Mouse (Mus musculus) kidney, postnatal 0 days (tissue): Measurements from ENCODE around the gene Cyp26c1. TPM values are rescaled to one million over a fixed set of nuclear protein-coding genes. Genes with fewer than 3 reads are reported as not detected.
A peak's percentile ranks its signal among the peaks of the same experiment; 100 is the strongest.

Experiments
- ATAC-seq: fragments of 200-750 bp; cut with Nextera tagmentation; replicated peaks from 2 replicates; pipeline ENCODE4 v1.8.0; 2017; ENCODE audit warnings: low read depth, moderate number of reproducible peaks, moderate TSS enrichment, moderate library complexity; ENCODE audit not compliant: low FRiP score
- DNase-seq: peaks from one replicate; pipeline ENCODE4 v3.0.0-alpha.2; 2016; ENCODE audit warnings: low spot score
- H3K27ac ChIP-seq: fragments of 300-500 bp; sonication (generic); 2 replicates; pipeline ENCODE4 v1.5.1; 2014; ENCODE audit warnings: mild to moderate bottlenecking
- H3K27me3 ChIP-seq: fragments of 300-500 bp; sonication (generic); 2 replicates; pipeline ENCODE4 v1.6.1; 2014; ENCODE audit warnings: low read length, mixed read lengths; ENCODE audit not compliant: insufficient read depth
- H3K36me3 ChIP-seq: fragments of 300-500 bp; sonication (generic); 2 replicates; pipeline ENCODE4 v1.6.1; 2014; ENCODE audit warnings: low read length, mixed read lengths; ENCODE audit not compliant: insufficient read depth
- H3K4me1 ChIP-seq: fragments of 300-500 bp; sonication (generic); replicated peaks from 2 replicates; pipeline ENCODE4 v1.6.1; 2014; ENCODE audit warnings: antibody characterized with exemption, low read length, mixed read lengths; ENCODE audit not compliant: insufficient read depth
- H3K4me2 ChIP-seq: fragments of 300-500 bp; sonication (generic); 2 replicates; pipeline ENCODE4 v1.6.1; 2014; ENCODE audit warnings: mild to moderate bottlenecking, low read length, moderate library complexity, mixed read lengths
- H3K4me3 ChIP-seq: fragments of 300-500 bp; sonication (generic); replicated peaks from 2 replicates; pipeline ENCODE4 v1.5.1; 2014; ENCODE audit warnings: low read depth, low read length
- H3K9ac ChIP-seq: fragments of 300-500 bp; sonication (generic); 2 replicates; pipeline ENCODE4 v1.6.1; 2014; ENCODE audit warnings: low read depth, low read length
- H3K9me3 ChIP-seq: fragments of 300-500 bp; sonication (generic); replicated peaks from 2 replicates; pipeline ENCODE4 v1.6.1; 2016; ENCODE audit warnings: low read length, inconsistent platforms, mixed read lengths
- CTCF ChIP-seq: IDR thresholded peaks from 2 replicates; pipeline ENCODE4 v1.5.1; 2016; ENCODE audit warnings: antibody characterized with exemption, low read depth, mild to moderate bottlenecking, moderate library complexity
- WGBS: fragments of 180-500 bp; shearing (Covaris S2); extraction: QIAGEN DNeasy Blood & Tissue Kit; methylation state at CpG from one replicate; pipeline ENCODE4 v1.1.7; 2014; 5-methylcytosine and 5-hydroxymethylcytosine counted together
- polyA plus RNA-seq: library from polyadenylated mRNA; unstranded; fragments of >200 nt; fragmentation: Nextera tagmentation; extraction: Ambion mirVana; gene quantifications from 2 replicates; pipeline ENCODE4 v1.2.1, GENCODE M21; 2015

Gene Cyp26c1
- polyA plus RNA-seq, 1 experiment from 2014 or later = not detected

GRCm38 (mm10) chr19:37667855-37668594 lies 17.4 kb upstream of the Cyp26c1 start:
- H3K36me3 ChIP-seq = no peaks in the 10 kb centered on the region
- WGBS = 65% methylated on average over 13 of the region's 13 CpGs
- no peaks in the 10 kb centered on the region for H3K4me1 ChIP-seq
- TF ChIP-seq CTCF = no peak
- DNase-seq (no peak), ATAC-seq (peak; percentile 49; the same call in 1 of the 2 replicates)
- H3K9ac ChIP-seq = no peak overlapping the region
- H3K27me3 ChIP-seq = no peaks in the 10 kb centered on the region
- no peak overlapping the region for H3K27ac ChIP-seq
- H3K4me3 ChIP-seq = no peak overlapping the region
- no peak overlapping the region for H3K4me2 ChIP-seq
- no peaks in the 10 kb centered on the region for H3K9me3 ChIP-seq

DNA sequence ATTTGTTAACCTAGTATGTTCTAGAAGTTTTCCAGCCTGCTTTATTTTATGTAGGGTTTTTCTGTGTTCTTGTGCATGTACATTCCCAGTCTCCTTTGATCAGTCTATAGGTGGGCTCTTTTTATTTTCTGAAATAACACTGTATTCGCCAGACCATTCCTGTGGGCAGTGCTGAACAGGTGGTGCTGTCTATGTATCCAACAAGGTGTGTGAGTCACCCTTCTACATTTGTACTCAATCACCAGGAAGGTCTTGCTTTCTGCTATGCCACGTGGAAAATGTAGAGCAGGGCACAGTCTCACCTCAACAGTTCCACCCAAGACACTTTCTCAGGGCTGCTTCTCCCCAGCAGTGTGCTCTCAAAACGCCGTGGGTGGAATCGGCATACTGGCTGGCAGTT lies 16.7 kb upstream of the Cyp26c1 start:
- no peaks in the 10 kb centered on the region for H3K9me3 ChIP-seq
- no peak for TF ChIP-seq CTCF
- H3K4me3 ChIP-seq = no peak overlapping the region
- no peaks in the 10 kb centered on the region for H3K27me3 ChIP-seq
- H3K4me2 ChIP-seq = no peak overlapping the region
- no peak for DNase-seq
- H3K4me1 ChIP-seq = no peaks in the 10 kb centered on the region
- ATAC-seq = no peak
- 84% methylated on average over 5 of the region's 5 CpGs for WGBS
- no peaks in the 10 kb centered on the region for H3K36me3 ChIP-seq
- H3K27ac ChIP-seq = no peak overlapping the region
- no peak overlapping the region for H3K9ac ChIP-seq

GRCm38 (mm10) chr19:37669486-37669885 lies 15.9 kb upstream of the Cyp26c1 start:
- WGBS = 83% methylated on average over 5 of the region's 5 CpGs
- Histone ChIP-seq H3K9me3 (no peaks in the 10 kb centered on the region), H3K4me3 (no peak overlapping the region), H3K9ac (no peak overlapping the region), H3K36me3 (no peaks in the 10 kb centered on the region), H3K4me2 (no peak overlapping the region), H3K27me3 (no peaks in the 10 kb centered on the region), H3K27ac (no peak overlapping the region), H3K4me1 (no peaks in the 10 kb centered on the region)
- DNase-seq = no peak
- no peak for TF ChIP-seq CTCF
- no peak for ATAC-seq

DNA sequence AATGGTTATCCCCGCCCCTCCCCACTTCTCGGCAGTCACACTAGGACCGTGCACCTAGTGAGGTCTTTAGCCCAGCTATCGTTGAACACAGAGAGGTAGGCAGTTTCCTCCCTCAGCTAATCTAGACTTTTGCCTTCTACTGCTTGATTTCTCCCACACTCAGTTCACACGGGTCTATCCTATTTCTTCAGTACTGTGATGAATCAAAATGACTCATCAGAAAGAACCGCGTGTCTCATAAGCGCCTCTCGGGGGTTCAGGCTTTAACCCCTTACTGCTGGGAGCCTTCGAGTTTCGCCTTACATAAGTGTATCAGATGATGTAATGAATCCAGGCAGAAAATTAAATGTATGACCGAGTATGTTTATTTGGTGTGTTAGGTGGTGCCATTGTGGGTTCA lies 12.0 kb upstream of the Cyp26c1 start:
- no peaks in the 10 kb centered on the region for H3K9me3 ChIP-seq
- no peak overlapping the region for H3K4me3 ChIP-seq
- TF ChIP-seq CTCF = no peak
- no peak overlapping the region for H3K4me2 ChIP-seq
- no peaks in the 10 kb centered on the region for H3K27me3 ChIP-seq
- ATAC-seq (no peak), DNase-seq (no peak)
- no peak overlapping the region for H3K9ac ChIP-seq
- 45% methylated on average over 12 of the region's 12 CpGs for WGBS
- no peaks in the 10 kb centered on the region for H3K36me3 ChIP-seq
- H3K27ac ChIP-seq = no peak overlapping the region
- H3K4me1 ChIP-seq = no peaks in the 10 kb centered on the region

DNA sequence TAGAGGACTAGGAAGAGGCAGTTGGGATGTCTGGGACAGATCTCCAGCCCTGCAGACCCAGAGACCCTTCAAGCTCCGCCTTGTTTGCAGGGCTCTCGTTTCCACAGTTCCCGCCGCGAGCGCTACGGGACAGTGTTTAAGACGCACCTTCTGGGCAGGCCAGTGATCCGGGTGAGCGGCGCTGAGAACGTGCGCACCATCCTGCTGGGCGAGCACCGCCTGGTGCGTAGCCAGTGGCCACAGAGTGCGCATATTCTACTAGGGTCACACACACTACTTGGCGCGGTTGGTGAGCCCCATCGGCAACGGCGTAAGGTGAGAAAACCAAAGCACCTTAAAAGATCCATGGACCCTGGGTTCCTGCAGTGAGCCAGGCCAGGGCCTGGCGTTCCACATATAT lies 966 bp downstream of the Cyp26c1 start:
- Histone ChIP-seq H3K4me2 (no peak overlapping the region), H3K27ac (no peak overlapping the region), H3K4me3 (no peak overlapping the region), H3K4me1 (peaks cover 3% of the 10 kb centered on the region; the same call in 1 of the 2 replicates), H3K36me3 (no peaks in the 10 kb centered on the region), H3K9me3 (no peaks in the 10 kb centered on the region), H3K27me3 (peaks cover 77% of the 10 kb centered on the region), H3K9ac (no peak overlapping the region)
- no peak for TF ChIP-seq CTCF
- 4% methylated on average over 23 of the region's 23 CpGs for WGBS
- no peak for ATAC-seq
- DNase-seq = no peak

- H3K4me2 ChIP-seq = 0 out of 2 replicates have a peak overlapping the region, but pooled peaks have one; percentile 3
- no peak overlapping the region for H3K9ac ChIP-seq
- H3K27me3 ChIP-seq = peaks cover 84% of the 10 kb centered on the region
- 5% methylated on average over 62 of the region's 62 CpGs for WGBS
- no peaks in the 10 kb centered on the region for H3K9me3 ChIP-seq
- H3K36me3 ChIP-seq = no peaks in the 10 kb centered on the region
- no peak overlapping the region for H3K4me3 ChIP-seq
- no peak overlapping the region for H3K27ac ChIP-seq
- peak; percentile 58; the same call in 1 of the 2 replicates for TF ChIP-seq CTCF
- H3K4me1 ChIP-seq = peaks cover 3% of the 10 kb centered on the region; the same call in 1 of the 2 replicates
- DNase-seq (peak; percentile 32), ATAC-seq (peak; percentile 62)
Observed at GRCm38 (mm10) chr19:37686941-37687850, 1.8 kb downstream of the Cyp26c1 start.
